Mouse (Mus musculus) heart, adult 2 months (tissue): ENCODE results near the gene Ubac2.

Experiments
- CTCF ChIP-seq: fragments of 200-600 bp; IDR thresholded peaks from 2 replicates; pipeline ENCODE4 v1.8.1; 2022; ENCODE audit warnings: antibody characterized with exemption, mild to moderate bottlenecking, moderate library complexity
- EP300 ChIP-seq: fragments of 200-500 bp; IDR thresholded peaks from 2 replicates; pipeline ENCODE4 v1.6.1; 2011; ENCODE audit warnings: low read depth, low read length, control low read depth; ENCODE audit not compliant: insufficient read depth

- TF ChIP-seq EP300 (no peak), CTCF (no peak)
Observed at GRCm38 (mm10) chr14:121851231-121851630, 27.2 kb upstream of the Ubac2 start.
